Mouse (Mus musculus): ENCODE results near the gene Snd1. TPM values are rescaled to one million over a fixed set of nuclear protein-coding genes. Genes with fewer than 3 reads are reported as not detected.

Gene Snd1
- polyA plus RNA-seq, 1 experiment: 35.6 TPM

DNA sequence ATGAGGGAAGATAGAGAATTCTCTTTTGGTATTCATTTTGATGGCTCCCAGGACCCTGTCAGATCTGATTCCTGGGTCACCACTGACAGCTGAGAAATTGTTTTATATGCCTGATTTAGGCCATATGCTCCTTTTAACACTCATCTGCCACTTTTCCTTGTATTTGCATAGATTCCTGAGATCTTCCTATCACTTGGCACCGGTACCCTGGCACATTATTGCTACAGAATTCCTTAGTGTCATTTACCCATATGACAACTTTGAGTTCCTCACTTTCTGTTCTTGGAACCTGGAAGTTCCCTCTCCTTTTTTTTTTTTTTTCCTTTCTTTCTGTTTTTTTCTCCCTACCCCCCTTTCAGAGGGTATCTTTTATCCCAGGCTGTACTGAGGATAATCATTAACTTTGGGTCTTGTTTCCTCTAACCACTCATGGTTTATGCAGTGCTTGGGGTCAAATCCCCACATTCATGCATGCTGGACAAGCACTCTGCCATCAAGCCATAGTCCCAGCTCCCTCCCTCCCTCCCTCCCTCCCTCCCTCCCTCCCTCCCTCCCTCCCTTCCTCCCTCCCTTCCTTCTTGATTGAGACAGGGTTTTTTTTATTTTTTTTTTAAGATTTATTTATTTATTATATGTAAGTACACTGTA is 13.4 kb downstream of the Snd1 start:
- H3K4me3 ChIP-seq (replicated peaks; ENCODE audit: control insufficient read depth, low read depth, low read length): no peak overlapping the region
- no peak for TF ChIP-seq CTCF (IDR thresholded peaks at IDR 0.05; ENCODE audit: control insufficient read depth, insufficient read depth, low read length)
- no peak for TF ChIP-seq POLR2A (IDR thresholded peaks at IDR 0.05; ENCODE audit: borderline replicate concordance, control insufficient read depth, low read depth, low read length)
- H3K4me1 ChIP-seq (ENCODE audit: control insufficient read depth, insufficient read depth, low read length): peaks cover 2% of the 10 kb centered on the region
- H3K27ac ChIP-seq (ENCODE audit: control insufficient read depth, insufficient read depth, low read depth, low read length, poor library complexity): no peak overlapping the region
- WGBS: 78% methylated on average over 1 of the region's 1 CpGs

DNA sequence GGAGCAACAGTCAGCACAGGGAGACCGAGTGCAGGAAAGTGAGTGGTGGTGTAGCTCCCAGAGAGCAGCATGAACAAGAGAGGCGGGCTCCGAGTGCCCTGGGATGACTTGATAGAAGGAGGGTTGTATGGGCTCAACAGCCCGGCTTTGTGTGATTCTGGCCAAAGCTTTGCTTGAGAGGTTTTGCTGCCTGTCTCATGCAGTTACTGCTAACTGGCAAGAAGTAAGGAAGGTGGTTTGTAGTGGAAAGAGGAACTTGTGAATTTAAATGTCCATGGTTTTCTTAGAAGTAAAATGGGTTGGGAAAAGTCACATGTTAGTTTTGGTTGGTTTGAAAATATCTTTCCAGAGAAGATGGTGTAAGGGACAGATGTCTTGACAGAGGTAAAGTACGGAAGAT is 15.7 kb downstream of the Snd1 start:
- WGBS: 13% methylated on average over 5 of the region's 5 CpGs
- Histone ChIP-seq H3K4me1 (ENCODE audit: control insufficient read depth, insufficient read depth, low read length) (peaks cover 2% of the 10 kb centered on the region), H3K4me3 (replicated peaks; ENCODE audit: control insufficient read depth, low read depth, low read length) (no peak overlapping the region), H3K27ac (ENCODE audit: control insufficient read depth, insufficient read depth, low read depth, low read length, poor library complexity) (no peak overlapping the region)
- TF ChIP-seq POLR2A (IDR thresholded peaks at IDR 0.05; ENCODE audit: borderline replicate concordance, control insufficient read depth, low read depth, low read length) (no peak), CTCF (IDR thresholded peaks at IDR 0.05; ENCODE audit: control insufficient read depth, insufficient read depth, low read length) (no peak)

DNA sequence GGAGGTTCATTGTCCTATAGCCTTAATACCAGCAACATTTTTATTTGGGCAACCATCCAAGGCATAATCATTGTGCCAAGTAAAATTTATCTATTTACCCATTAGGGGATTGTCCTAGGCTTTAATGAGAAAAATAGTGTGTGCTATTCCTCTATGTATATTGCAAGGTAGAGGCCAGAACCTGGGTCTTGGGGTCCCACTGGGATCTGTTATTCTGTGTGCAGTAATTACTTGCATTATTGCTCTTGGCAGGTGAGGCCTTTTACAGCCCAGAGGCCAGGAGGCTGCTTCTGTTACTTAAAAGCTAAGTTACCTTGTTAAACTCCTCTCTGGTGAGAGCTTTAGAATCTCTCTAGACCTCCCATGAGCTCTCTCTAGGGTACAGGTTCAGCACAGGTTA is 16.3 kb downstream of the Snd1 start:
- H3K4me1 ChIP-seq (ENCODE audit: control insufficient read depth, insufficient read depth, low read length): peaks cover 2% of the 10 kb centered on the region
- no peak overlapping the region for H3K27ac ChIP-seq (ENCODE audit: control insufficient read depth, insufficient read depth, low read depth, low read length, poor library complexity)
- TF ChIP-seq POLR2A (IDR thresholded peaks at IDR 0.05; ENCODE audit: borderline replicate concordance, control insufficient read depth, low read depth, low read length): no peak
- TF ChIP-seq CTCF (IDR thresholded peaks at IDR 0.05; ENCODE audit: control insufficient read depth, insufficient read depth, low read length): no peak
- no peak overlapping the region for H3K4me3 ChIP-seq (replicated peaks; ENCODE audit: control insufficient read depth, low read depth, low read length)

DNA sequence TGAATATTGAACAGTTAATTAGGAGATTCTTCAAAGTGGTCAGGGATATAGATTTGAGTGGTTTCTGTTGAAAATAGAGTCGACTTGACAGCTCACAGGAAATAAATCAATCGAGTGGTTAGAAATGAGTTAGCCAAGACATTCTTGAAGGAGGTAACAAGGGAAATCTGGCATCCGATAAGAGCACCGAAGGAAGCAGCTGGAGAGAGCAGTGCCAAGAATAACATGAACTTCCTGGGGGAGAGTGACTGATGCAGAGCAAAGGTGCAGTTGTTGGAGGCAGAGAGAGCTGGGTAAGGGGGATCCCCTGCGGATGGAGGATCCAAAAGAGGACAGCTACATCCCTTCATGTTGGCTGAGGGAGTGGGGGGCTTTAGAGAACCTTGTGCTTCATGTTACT is 22.9 kb downstream of the Snd1 start:
- no peaks in the 10 kb centered on the region; the same call in 1 of the 2 replicates for H3K4me1 ChIP-seq (ENCODE audit: control insufficient read depth, insufficient read depth, low read length)
- no peak overlapping the region for H3K4me3 ChIP-seq (replicated peaks; ENCODE audit: control insufficient read depth, low read depth, low read length)
- 5% methylated on average over 5 of the region's 5 CpGs for WGBS
- H3K27ac ChIP-seq (ENCODE audit: control insufficient read depth, insufficient read depth, low read depth, low read length, poor library complexity): no peak overlapping the region
- TF ChIP-seq POLR2A (IDR thresholded peaks at IDR 0.05; ENCODE audit: borderline replicate concordance, control insufficient read depth, low read depth, low read length): no peak

DNA sequence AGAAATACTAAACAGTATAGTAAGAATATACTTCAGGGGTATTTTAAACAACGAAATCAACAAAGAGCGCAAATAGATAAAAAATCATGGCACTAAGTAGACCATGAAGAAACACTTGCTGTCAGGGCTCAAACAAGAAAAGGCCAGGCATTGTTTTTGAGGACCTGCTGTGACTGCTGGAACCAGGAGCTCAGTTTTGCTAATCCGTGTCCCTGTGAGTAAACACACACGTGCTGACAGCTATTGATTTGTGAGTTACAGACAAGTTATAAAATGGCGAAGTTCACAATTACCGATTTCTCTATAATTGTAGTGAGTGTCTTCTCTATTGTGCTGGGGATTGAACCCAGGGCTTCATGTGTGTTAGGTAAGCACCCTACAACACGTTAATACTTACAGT is 27.6 kb downstream of the Snd1 start:
- Histone ChIP-seq H3K27ac (ENCODE audit: control insufficient read depth, insufficient read depth, low read depth, low read length, poor library complexity) (no peak overlapping the region), H3K4me3 (replicated peaks; ENCODE audit: control insufficient read depth, low read depth, low read length) (no peak overlapping the region), H3K4me1 (ENCODE audit: control insufficient read depth, insufficient read depth, low read length) (no peaks in the 10 kb centered on the region)
- TF ChIP-seq POLR2A (IDR thresholded peaks at IDR 0.05; ENCODE audit: borderline replicate concordance, control insufficient read depth, low read depth, low read length) (no peak), CTCF (IDR thresholded peaks at IDR 0.05; ENCODE audit: control insufficient read depth, insufficient read depth, low read length) (no peak)
- 91% methylated on average over 7 of the region's 7 CpGs for WGBS

DNA sequence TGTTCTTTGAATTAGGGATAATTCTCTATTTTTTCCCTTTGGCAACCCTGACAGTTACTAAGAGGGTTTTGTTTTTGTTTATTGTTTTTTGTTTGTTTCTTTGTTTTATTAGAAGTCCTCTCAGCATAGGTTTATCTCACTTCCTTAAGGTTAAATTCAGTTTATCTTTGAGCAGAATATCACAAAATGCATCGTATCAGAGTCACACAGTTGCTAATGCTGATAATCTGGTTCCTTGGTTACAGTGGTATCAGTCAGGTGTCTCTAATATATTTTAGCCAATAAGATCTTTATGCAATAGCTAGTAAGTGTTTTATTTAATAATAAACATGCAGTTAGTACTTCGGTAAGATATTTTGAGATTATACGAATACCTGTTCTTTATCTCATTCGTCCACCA is 28.2 kb downstream of the Snd1 start:
- no peaks in the 10 kb centered on the region for H3K4me1 ChIP-seq (ENCODE audit: control insufficient read depth, insufficient read depth, low read length)
- WGBS: 81% methylated on average over 4 of the region's 4 CpGs
- no peak overlapping the region for H3K4me3 ChIP-seq (replicated peaks; ENCODE audit: control insufficient read depth, low read depth, low read length)
- H3K27ac ChIP-seq (ENCODE audit: control insufficient read depth, insufficient read depth, low read depth, low read length, poor library complexity): no peak overlapping the region
- TF ChIP-seq POLR2A (IDR thresholded peaks at IDR 0.05; ENCODE audit: borderline replicate concordance, control insufficient read depth, low read depth, low read length) (no peak), CTCF (IDR thresholded peaks at IDR 0.05; ENCODE audit: control insufficient read depth, insufficient read depth, low read length) (no peak)

DNA sequence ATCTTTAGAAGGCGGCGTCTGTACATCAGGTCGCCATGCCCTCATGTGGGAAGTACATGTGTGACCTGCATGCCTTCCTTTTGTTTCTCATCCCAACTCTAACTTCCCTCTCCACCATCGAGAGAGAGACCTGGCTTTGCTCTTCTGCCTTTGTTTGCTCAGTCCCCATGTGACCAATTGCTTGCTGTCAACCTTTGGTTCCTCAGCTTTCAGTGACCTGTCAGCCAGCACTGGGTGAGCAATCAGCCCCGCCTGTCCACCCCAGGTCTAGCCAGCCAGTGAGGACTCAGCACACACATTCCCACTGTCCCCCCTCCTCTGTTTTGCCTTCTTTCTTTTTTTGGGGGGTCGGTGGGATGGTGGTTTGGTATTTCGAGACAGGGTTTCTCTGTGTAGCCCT is 29.7 kb downstream of the Snd1 start:
- TF ChIP-seq POLR2A (IDR thresholded peaks at IDR 0.05; ENCODE audit: borderline replicate concordance, control insufficient read depth, low read depth, low read length) (no peak), CTCF (IDR thresholded peaks at IDR 0.05; ENCODE audit: control insufficient read depth, insufficient read depth, low read length) (no peak)
- 79% methylated on average over 7 of the region's 7 CpGs for WGBS
- Histone ChIP-seq H3K4me1 (ENCODE audit: control insufficient read depth, insufficient read depth, low read length) (no peaks in the 10 kb centered on the region), H3K4me3 (replicated peaks; ENCODE audit: control insufficient read depth, low read depth, low read length) (no peak overlapping the region), H3K27ac (ENCODE audit: control insufficient read depth, insufficient read depth, low read depth, low read length, poor library complexity) (no peak overlapping the region)

DNA sequence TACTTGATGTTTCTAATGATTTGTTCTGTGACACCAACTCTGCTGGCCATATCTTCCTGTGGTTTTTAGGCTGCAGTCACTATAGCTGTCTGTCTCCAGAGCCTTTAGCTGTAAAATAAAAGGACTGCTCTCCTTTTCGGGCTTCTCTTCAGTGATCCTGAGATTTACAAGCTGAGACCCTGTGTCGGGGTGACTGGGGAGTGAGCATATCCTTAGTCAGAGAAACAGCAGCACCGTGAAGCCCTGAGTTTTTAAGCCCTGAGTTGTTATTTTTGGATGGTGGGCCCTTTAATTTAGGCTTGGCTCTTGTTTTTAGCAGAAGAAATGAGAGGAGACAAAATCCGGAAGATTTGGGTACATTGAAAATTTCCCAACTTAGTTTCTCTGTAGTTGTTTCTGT is 32.8 kb downstream of the Snd1 start:
- no peak overlapping the region for H3K4me3 ChIP-seq (replicated peaks; ENCODE audit: control insufficient read depth, low read depth, low read length)
- 69% methylated on average over 4 of the region's 4 CpGs for WGBS
- no peaks in the 10 kb centered on the region for H3K4me1 ChIP-seq (ENCODE audit: control insufficient read depth, insufficient read depth, low read length)
- TF ChIP-seq POLR2A (IDR thresholded peaks at IDR 0.05; ENCODE audit: borderline replicate concordance, control insufficient read depth, low read depth, low read length) (no peak), CTCF (IDR thresholded peaks at IDR 0.05; ENCODE audit: control insufficient read depth, insufficient read depth, low read length) (no peak)
- no peak overlapping the region for H3K27ac ChIP-seq (ENCODE audit: control insufficient read depth, insufficient read depth, low read depth, low read length, poor library complexity)

DNA sequence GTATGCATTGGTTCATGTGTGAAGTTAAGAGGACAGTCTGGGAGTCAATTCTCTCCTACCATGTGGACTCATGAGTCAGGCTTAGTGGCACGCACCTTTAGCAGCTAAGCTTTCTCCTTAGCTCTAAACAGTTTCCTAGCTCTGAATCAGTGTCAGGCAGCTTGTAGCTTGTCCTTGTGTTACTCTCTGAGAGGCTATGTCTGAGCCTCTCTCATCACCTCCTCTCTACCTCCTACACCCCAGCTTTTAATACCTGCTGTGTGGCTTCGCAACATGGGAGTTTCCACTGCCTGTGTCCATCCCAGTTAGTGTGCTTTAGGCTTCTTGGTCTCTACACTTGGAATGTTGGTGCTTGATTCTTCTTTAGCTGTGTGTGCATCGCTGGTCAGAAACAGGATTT is 39.3 kb downstream of the Snd1 start:
- Histone ChIP-seq H3K4me3 (replicated peaks; ENCODE audit: control insufficient read depth, low read depth, low read length) (no peak overlapping the region), H3K27ac (ENCODE audit: control insufficient read depth, insufficient read depth, low read depth, low read length, poor library complexity) (no peak overlapping the region), H3K4me1 (ENCODE audit: control insufficient read depth, insufficient read depth, low read length) (no peaks in the 10 kb centered on the region)
- WGBS: 91% methylated on average over 3 of the region's 3 CpGs
- TF ChIP-seq CTCF (IDR thresholded peaks at IDR 0.05; ENCODE audit: control insufficient read depth, insufficient read depth, low read length) (no peak), POLR2A (IDR thresholded peaks at IDR 0.05; ENCODE audit: borderline replicate concordance, control insufficient read depth, low read depth, low read length) (no peak)
